Mouse (Mus musculus) neural tube, embryonic 11.5 days (tissue): ENCODE measurements around the gene Brd3os. TPM values are rescaled to one million over a fixed set of nuclear protein-coding genes. Genes with fewer than 3 reads are reported as not detected.

Experiments used
- microRNA-seq: library from miRNA; unstranded; fragments of <30 nt; microRNA quantifications from one replicate; pipeline ENCODE4, GENCODE M21; 2016
- polyA plus RNA-seq: library from polyadenylated mRNA; unstranded; fragments of >200 nt; fragmentation: Nextera tagmentation; extraction: Ambion mirVana; gene quantifications from 2 replicates; pipeline ENCODE4 v1.2.1, GENCODE M21; 2014

Gene Brd3os
- polyA plus RNA-seq, 1 experiment from 2014 or later: 15.8 TPM

Small RNAs within 50 kb of the gene (microRNA-seq; reads per million reads assigned to microRNA genes)
- not detected for gene Gm24049
- gene Mir7578: not detected

Other genes with a start within 250 kb of the Brd3os start
- gene Sardh, start 194.0 kb upstream of the Brd3os start, polyA plus RNA-seq: 5.5 and 6.4 TPM in 2 replicates
- gene Vav2, start 15.3 kb upstream of the Brd3os start, polyA plus RNA-seq: 15.0 and 17.3 TPM in 2 replicates
- 198 and 204 TPM in 2 replicates for gene Brd3, start 65.3 kb downstream of the Brd3os start, polyA plus RNA-seq
- 64.5 and 69.1 TPM in 2 replicates for gene Wdr5, start 72.8 kb downstream of the Brd3os start, polyA plus RNA-seq
- gene Rxra, start 234.1 kb downstream of the Brd3os start, polyA plus RNA-seq: 6.8 and 7.2 TPM in 2 replicates